Mouse (Mus musculus) liver, adult (tissue): ENCODE results near the gene Npc2.

Experiments
- GATA4 ChIP-seq: IDR thresholded peaks from 2 replicates; pipeline ENCODE4 v1.6.1; 2014; ENCODE audit warnings: mild to moderate bottlenecking, low read length; ENCODE audit not compliant: insufficient replicate concordance

Gene Npc2

DNA sequence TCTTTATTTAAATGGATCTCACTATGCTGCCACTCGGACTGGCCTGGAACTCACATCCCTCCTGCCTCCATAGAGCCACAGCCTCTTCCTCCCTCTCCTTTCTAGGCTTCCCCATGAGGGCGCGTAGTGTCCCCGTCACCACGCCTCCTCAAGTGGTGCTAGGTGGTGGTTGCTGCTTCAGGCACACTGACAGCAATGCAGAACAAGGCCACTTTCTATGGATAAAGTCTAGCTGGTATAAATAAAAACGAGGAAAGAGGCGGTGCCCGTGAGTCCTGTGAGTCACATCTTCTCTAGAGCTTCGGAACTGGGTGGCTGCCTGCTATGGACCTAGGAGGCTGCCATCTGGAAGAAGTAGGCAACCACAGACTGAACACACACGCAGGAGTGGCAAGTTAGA lies 16.9 kb downstream of the Npc2 start:
- TF ChIP-seq GATA4: no peak

DNA sequence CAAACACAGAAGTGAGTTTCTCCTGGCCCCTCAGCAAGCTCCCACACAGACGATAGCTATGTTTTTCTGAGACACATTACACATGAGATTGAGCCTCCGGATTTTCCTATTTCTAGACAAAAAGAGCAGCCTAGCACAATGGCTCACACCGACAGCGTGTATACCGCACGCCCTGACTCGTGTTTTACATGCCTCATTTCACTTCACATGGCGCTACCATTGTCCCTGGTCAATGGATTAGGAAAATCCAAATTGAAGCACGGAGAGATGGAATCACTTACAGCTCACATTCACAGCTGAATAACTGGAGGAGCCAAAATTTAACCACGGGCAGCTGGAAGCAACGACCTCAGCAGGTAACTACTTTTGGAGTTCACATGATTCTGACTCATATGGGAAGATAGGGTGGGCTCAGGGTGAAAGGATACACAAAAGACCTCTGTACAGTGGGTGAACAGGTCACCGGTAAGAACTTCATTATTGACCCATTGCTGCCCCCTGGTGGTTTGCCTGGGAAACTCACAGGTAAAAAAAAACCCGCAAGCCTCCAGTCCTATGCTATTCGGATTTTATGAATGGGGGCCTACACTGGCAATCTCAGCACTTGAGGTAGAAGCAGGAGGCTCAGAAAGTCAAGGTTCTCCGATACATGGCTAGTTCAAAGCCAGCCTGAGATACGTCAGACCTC lies 17.8 kb downstream of the Npc2 start:
- TF ChIP-seq GATA4: no peak

DNA sequence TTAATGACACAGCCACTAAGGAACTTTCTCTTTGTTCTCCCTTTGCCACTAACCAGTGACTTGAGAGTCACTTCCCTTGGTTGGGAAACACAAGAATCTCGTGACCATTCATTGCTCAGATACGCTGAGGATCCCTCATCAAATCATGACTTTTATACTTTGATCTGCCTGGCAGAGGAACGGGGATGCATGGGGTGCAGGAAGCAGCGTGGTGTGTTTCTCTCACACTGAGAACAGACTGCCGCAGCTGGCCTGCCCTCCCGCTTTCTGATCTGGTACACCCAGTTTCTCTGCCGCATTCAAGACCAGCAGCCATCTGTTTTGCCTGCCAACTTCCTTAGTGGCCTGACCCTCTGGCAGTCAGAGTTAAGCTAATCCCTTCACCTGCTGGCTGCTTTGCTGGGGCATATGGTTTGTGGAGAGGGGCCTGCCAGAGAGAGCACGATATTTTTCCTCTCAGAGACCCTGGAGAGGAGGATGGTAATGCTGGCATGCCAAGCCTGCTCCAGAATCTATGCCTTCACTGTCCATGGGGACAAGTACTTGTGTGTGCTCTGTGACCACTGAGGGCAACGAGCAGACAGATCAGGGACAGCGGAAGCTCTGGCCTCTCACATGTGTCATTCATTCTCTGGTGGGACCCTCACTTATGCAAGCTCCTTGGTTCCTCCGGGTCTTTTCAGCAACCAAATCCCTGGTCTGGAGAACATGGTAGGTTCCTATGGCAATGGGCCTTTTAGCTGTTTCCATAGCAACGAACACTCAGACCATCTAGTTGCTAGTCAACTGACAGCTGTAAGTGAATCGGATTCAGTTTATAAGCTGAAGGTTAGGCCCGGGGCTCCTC lies 20.6 kb downstream of the Npc2 start:
- no peak for TF ChIP-seq GATA4

DNA sequence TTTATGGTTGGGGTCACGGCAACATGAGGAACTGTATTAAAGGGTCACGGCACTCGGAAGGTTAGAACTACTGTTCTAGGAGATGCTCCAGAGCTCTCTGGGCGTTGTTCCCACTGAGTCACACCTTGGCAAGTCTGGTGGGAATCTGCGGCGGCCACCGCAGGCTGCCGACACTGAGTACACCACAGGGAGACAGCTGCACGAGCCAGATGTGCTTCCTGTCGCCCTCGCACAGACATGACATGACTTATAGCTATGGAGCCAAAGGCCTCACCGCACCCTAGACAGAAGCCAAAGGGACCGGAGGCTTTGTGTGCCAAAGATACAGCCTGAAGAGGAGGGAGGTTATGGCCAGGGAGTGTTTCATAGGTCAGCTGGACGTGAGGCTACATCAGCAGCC lies 22.3 kb downstream of the Npc2 start:
- TF ChIP-seq GATA4: no peak

DNA sequence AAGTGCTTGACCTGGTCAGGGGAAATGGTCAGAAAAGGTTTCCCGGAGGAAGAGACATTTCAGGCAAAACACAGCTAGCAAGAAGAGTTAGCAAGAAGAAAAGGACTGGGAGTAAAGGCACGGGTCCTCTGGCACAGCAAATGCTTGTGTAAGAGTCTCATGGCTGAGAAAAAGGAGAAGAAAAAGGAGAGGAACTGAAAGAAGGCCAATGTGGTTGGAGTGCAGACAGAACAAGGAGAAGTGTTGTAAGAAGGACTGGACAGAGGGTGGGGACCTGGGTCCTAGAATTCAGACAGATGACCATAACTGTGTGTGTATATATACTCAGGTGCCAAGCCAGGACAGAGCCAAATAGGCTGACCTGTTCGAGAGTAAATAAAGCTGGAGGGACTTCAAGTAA lies 24.8 kb downstream of the Npc2 start:
- TF ChIP-seq GATA4: no peak

DNA sequence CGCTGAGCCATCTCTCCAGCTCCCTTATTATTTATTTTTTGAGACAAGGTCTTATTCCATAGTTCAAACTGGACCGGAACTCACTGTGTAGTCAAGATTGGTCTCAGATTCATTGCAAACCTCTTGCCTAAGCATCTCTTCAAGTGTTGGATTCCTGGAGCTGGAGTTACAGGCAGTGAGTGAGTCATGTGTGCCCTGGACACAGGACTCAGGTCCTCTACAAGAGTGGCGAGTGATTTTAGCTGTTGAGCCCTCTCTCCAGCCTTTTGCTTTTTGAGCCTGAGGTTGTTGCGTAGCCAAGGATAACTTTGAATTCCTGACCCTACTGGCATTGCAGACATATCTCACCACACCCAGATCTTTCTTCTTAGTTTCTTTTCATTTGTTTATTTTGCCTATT lies 27.3 kb downstream of the Npc2 start:
- no peak for TF ChIP-seq GATA4

DNA sequence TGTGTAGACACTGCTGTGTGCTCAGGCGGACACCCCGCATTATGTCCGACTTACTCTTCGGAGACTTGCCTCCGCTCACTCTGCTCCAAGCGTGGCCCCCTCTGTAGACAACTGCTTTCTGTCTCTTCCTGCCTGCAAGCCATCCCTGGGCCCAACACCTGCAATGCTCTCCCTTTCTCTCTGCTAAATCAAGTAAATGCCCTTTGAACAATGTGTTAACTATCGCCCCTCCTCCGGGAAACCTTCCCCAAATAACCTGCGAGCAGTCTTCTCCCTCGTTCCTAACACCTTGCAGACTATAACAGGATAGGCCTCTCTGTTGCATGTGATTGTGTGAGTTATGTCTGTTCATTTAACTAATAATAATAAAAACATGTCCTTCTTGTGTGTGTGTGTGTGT lies 29.5 kb downstream of the Npc2 start:
- no peak for TF ChIP-seq GATA4

DNA sequence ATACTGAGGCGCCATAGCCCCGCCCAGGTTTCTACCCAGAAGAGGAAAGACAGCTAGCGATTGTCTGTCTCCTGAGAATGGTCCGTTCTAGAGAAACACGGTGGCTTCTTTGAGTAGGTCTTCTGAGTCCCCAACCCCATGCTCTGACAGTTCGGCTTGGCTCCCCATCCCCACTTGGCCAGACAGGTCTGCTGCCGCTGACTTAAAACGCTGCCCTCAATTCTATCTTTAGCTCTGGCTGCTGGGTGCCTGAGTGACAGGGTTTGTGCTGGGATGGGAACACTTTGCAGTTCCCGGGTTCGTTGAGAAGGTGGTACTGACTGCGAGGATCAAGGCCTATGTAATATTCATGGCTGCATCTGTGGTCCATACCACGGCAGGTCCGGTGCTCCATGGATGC lies 39.6 kb downstream of the Npc2 start:
- TF ChIP-seq GATA4: no peak

DNA sequence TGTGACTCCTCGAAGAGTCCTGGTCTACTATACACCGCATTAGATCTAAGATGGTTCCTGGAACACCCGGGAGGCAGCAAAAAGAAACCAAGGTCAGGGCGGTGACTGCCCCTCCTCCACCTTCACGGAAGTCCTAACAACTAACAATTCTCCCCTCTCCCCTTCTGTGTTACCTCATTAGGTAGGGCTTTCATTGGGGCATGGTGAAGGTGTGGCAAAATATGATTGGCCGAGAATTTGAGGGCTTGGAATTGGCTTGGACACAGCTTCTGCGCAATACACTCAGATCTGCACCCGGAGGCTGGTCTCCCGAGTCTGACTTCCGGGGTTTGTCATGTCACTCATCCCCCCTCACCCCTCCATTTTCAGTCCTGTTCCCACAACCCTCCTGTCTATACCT lies 44.5 kb downstream of the Npc2 start:
- no peak for TF ChIP-seq GATA4

DNA sequence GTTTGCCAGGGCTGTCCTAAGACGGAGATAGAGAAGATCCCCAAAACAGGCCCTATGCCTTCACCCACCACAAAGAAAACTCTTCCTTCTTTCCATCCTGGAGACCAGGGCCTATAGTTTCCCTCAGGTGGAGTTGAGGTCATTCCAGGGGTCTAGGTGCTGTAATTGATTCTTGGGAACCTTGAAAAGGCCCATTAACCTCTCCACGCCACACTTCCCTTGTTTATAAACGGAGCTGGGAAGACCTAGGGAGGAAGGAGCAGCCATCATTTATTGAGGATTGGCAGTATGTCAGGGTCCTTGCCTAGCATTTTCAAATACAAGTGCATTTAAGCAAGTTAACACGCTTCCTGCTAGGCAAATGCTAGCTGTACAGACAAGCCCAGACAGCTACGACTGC lies 45.5 kb downstream of the Npc2 start:
- no peak for TF ChIP-seq GATA4

DNA sequence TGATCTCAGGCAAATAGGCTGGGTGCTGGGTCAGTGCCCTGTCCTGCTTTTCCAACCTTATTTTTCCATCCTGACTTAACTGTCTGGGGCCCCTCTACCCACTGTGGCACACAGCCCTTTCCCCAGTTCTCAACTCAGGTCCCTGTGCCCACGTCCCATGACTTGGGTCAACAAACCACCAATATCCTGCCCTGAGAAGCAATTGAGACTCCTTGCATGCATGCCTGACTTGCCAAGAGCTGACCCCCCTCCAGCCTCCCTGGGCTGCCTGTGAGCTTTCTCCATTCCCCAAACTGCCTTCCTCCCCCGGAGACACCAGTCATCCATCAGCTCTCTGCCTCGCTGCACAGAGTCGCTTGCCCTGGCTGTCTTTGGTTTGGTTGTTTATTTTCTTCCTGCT lies 46.0 kb downstream of the Npc2 start:
- no peak for TF ChIP-seq GATA4

DNA sequence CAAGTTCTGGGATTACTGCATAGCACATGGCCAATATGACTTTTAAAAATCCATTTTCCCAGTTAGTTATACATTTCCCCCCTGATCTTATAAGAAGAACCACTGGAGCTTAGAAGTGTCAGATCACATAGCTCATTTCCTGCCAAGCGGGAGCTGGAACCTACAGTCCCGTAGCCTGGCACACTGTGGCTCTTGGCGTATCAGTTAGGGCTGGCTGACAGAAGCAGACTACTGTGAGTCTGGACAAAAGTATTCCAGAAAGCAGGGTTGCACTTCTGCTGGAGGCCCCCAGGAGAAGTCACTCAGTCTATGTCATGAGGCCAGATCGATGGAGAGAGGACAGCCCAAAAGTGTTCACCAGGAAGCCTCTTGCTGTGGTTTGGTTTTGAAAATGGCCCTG lies 46.6 kb downstream of the Npc2 start:
- TF ChIP-seq GATA4: no peak

DNA sequence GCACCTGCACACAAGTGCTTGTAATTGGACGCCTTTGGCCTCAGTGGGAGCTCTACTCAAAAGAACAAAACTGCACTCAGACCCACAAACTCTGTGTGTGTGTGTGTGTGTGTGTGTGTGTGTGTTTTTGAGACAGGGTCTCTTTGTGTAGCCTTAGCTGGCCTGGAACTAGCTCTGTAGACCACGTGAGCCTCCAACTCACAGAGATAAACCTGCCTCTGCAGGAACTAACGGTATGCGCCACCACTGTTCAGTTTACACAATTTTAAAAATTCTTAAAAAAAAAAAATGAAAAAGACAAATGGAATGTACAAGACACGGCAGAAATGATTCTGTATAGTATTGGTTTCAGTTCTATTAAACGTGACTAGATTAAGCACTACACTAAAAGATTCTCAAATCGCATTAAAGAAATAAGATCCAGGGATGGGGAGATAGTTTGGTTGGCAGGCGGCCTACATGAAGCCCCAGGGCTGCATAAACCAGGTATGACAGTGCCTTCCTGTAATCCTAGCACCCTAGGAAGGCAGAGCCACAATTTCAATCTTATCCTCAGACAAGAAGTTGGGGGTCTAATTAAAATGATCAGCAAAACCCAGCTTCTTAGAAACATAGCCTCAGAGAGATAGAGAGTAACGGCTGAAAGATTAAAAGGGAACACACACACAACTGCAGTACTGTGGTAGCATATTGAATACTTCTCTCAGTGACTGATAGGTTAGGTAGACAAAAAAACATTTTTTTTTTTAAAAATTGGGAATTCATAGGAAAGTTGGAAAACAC lies 54.3 kb downstream of the Npc2 start:
- no peak for TF ChIP-seq GATA4

DNA sequence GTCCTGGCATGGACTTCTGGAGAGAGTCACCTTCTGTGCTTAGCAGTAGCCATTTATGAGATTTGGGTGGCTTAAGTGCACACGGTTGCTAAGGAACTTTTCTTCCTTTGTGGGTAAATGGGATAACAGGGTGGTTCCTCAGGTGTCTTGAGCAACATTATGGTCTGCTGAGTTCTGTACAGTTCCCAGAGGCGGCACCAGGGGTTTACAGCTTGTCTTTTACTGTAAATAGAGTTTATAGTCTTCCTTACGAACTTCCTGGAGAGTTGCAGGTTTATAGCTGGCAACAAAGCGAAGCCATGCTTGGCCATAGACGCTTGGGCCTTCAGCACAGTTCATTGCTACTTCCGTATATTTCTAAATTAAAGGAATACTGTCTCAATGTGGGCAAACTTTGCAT lies 58.4 kb downstream of the Npc2 start:
- TF ChIP-seq GATA4: no peak

DNA sequence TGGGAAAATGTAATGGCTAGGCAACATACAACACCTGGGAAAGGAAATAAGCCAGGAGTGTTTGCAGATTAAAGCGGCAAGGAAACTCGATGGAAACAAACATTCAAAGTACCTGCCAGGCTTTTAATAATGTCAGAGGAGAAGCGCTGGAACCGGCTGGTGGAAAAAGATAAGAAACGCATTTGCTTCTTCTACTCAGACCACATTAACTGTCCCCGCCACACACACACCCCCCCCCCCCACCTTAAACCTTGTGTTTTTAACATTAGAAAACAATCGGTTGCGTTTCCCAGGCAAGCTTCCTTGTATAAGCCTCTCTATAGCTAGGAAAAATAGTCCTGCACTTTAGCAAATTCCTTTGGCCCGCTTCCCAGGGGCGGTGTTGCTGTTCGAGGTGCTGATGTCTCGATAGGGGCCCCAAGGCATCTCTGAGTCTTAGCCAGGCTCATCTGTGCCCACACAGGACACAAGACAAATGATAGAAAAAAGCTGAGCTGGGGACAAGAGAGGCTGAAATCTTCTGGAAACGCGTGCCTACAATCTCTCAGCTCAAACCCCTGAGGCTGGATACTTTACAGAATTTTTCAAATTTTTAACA lies 63.0 kb downstream of the Npc2 start:
- no peak for TF ChIP-seq GATA4
